Mouse (Mus musculus): ENCODE results near the gene S100pbp.

S100pbp gene

GRCm38 (mm10) chr4:129189542-129190519 is at the start of gene S100pbp, which contains the start of gene Yars:
Gene S100pbp (minus strand): TSS chr4:129189727.
Gene Yars (plus strand): TSS chr4:129189760.
- peak; percentile 92 to 93 for DNase-seq (ENCODE audit: low spot score in 2 of 2)

GRCm38 (mm10) chr4:129239075-129239474 is 49.5 kb upstream of the S100pbp start:
- peak in 1 of 2 experiments; percentile 26 for DNase-seq (ENCODE audit: low spot score in 2 of 2)

- no peak for DNase-seq (ENCODE audit: low spot score in 2 of 2)
Observed at GRCm38 (mm10) chr4:129238579-129239016, 49.1 kb upstream of the S100pbp start.

- no peak for DNase-seq (ENCODE audit: low spot score in 2 of 2)
Observed at GRCm38 (mm10) chr4:129237843-129238441, 48.4 kb upstream of the S100pbp start.

- no peak for DNase-seq (ENCODE audit: low spot score in 2 of 2)
Observed at GRCm38 (mm10) chr4:129236236-129236813, 46.8 kb upstream of the S100pbp start.

GRCm38 (mm10) chr4:129235147-129235546 is 45.6 kb upstream of the S100pbp start:
- DNase-seq (ENCODE audit: low spot score in 2 of 2) = no peak

GRCm38 (mm10) chr4:129234488-129234887 is 45.0 kb upstream of the S100pbp start:
- no peak for DNase-seq (ENCODE audit: low spot score in 2 of 2)

GRCm38 (mm10) chr4:129232561-129233360 is 43.2 kb upstream of the S100pbp start:
- no peak for DNase-seq (ENCODE audit: low spot score in 2 of 2)

- DNase-seq (ENCODE audit: low spot score in 2 of 2) = no peak
Observed at GRCm38 (mm10) chr4:129231594-129232450, 42.3 kb upstream of the S100pbp start.

- DNase-seq (ENCODE audit: low spot score in 2 of 2) = no peak
Observed at GRCm38 (mm10) chr4:129230926-129231325, 41.4 kb upstream of the S100pbp start.

- DNase-seq (ENCODE audit: low spot score in 2 of 2) = no peak
Observed at GRCm38 (mm10) chr4:129227985-129228381, 38.5 kb upstream of the S100pbp start.

GRCm38 (mm10) chr4:129227170-129227984 is 37.9 kb upstream of the S100pbp start:
- no peak for DNase-seq (ENCODE audit: low spot score in 2 of 2)

- DNase-seq (ENCODE audit: low spot score in 2 of 2) = no peak
Observed at GRCm38 (mm10) chr4:129226441-129226963, 37.0 kb upstream of the S100pbp start.

- DNase-seq (ENCODE audit: low spot score in 2 of 2) = no peak
Observed at GRCm38 (mm10) chr4:129225315-129225714, 35.8 kb upstream of the S100pbp start.

- DNase-seq (ENCODE audit: low spot score in 2 of 2) = no peak
Observed at GRCm38 (mm10) chr4:129223421-129224281, 34.1 kb upstream of the S100pbp start.

- DNase-seq (ENCODE audit: low spot score in 2 of 2) = no peak
Observed at GRCm38 (mm10) chr4:129222019-129222925, 32.7 kb upstream of the S100pbp start.

Measured in spleen, postnatal 14 days (tissue).